Mouse (Mus musculus): Measurements from ENCODE around the gene Esd. TPM values are rescaled to one million over a fixed set of nuclear protein-coding genes. Genes with fewer than 3 reads are reported as not detected.

Gene Esd
- polyA plus RNA-seq (2016; fragmentation: Nextera tagmentation; extraction: Ambion mirVana): 345 and 351 TPM in 2 replicates

DNA sequence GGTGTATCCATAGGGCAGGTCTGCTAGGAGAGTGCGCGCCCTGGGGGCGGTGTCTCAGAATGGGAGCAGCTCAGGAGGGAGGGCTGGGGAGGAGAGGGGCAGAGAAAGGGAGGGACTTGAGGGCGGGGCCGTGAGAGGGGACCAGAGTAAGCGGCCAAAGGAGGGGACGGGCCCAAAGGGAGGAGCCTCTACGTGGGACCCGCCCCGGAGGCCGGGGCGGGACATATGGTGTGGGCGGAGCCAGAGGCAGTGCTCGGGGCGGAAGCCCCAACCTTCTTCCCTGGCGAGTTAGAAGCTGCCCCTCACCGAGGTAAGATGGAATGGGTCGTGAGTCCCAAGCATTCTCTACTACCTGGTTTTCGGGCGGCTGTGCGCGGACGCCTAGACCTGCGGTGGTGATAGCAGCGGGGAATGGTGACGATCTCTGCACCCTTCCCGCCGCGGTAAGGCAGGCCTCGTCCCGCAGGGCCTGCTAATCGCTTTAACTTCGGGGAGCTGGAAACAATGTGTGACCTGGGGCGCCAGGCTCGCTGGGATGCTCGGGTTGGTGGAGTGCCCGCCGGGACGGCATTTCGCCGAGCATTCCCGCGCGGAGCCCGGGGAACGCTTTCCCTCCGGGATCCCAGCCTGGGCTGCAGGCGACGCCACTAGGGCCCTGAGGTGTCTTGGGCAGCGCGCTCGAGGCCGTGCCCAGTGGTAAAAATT, at the start of gene Esd:
Esd (plus strand) TSS at position 219 of the 705 bp plus-strand sequence.
- H3K27me3 ChIP-seq: no peaks in the 10 kb centered on the region
- WGBS: 1% methylated on average over 53 of the region's 53 CpGs
- H3K4me2 ChIP-seq: peak within 1 kb of the TSS; percentile 65
- H3K36me3 ChIP-seq: peaks cover 20% of the 10 kb centered on the region
- ATAC-seq (ENCODE audit: insufficient number of reproducible peaks, insufficient read depth, low FRiP score, low TSS enrichment, low read depth): peak; percentile 98
- H3K4me1 ChIP-seq (replicated peaks): peaks cover 8% of the 10 kb centered on the region
- peak within 1 kb of the TSS; percentile 83 for H3K4me3 ChIP-seq (replicated peaks)
- H3K27ac ChIP-seq: peak within 1 kb of the TSS; percentile 88
- peak within 1 kb of the TSS; percentile 92 for H3K9ac ChIP-seq (replicated peaks)
- no peaks in the 10 kb centered on the region for H3K9me3 ChIP-seq

DNA sequence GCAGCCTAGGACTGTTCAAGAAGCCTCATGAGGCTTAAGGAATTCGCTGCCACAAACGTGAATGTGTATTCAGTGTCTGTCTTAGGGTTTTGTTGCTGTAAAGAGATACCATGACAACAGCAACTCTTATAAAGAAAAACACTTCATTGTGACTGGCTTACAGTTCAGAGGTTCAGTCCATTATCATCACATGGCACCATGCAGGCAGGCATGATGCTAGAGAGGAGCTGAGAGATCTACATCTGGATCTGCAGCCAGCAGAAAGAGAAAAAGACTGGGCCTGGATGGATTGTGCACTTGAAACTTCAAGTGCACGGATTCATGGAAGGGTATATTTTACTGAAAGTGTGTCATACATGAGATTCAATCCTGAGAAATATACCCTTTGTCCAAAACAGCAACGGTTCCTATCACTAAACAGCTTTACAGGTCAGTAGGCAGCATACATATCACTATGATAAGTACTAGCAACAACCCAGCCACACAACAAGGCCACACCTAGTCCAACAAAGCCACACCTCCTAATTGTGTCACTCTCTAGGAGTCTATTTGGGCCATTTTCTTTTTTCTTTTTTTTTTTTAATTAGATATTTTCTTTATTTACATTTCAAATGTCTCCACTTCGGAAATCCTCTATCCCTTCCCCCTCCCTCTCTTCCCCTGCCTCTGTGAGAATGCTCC, 47.7 kb upstream of the Esd start:
- no peaks in the 10 kb centered on the region for H3K36me3 ChIP-seq
- H3K9ac ChIP-seq (replicated peaks): no peak overlapping the region
- no peak overlapping the region for H3K4me2 ChIP-seq
- H3K4me1 ChIP-seq (replicated peaks): no peaks in the 10 kb centered on the region
- H3K27me3 ChIP-seq: no peaks in the 10 kb centered on the region
- ATAC-seq (ENCODE audit: insufficient number of reproducible peaks, insufficient read depth, low FRiP score, low TSS enrichment, low read depth): no peak
- H3K27ac ChIP-seq: no peak overlapping the region
- no peak overlapping the region for H3K4me3 ChIP-seq (replicated peaks)
- WGBS: 81% methylated on average over 5 of the region's 5 CpGs
- H3K9me3 ChIP-seq: no peaks in the 10 kb centered on the region

DNA sequence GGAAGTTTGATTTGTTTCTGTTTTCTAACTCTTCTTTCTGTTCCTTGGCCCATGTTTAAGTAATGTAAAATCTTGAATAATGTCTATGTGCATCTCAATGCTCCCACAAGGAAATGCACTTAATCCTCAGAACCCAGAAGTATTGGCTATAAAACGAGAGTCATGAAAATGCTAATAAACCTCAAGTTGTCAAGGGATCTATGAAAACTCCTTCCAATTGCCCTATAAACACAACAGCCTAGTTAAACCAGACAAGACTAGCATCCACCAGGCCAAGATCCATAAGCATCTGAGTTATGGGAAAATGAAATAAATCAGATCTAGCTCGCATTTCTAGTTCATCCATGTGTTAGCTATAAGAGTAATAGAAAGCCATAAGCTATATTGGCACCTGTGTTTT, 40.1 kb upstream of the Esd start:
- H3K9ac ChIP-seq (replicated peaks): no peak overlapping the region
- H3K4me2 ChIP-seq: no peak overlapping the region
- no peaks in the 10 kb centered on the region for H3K36me3 ChIP-seq
- WGBS: 61% methylated on average over 2 of the region's 2 CpGs
- H3K4me3 ChIP-seq (replicated peaks): no peak overlapping the region
- H3K9me3 ChIP-seq: no peaks in the 10 kb centered on the region
- H3K27me3 ChIP-seq: no peaks in the 10 kb centered on the region
- peaks cover 15% of the 10 kb centered on the region for H3K4me1 ChIP-seq (replicated peaks)
- no peak overlapping the region for H3K27ac ChIP-seq
- no peak for ATAC-seq (ENCODE audit: insufficient number of reproducible peaks, insufficient read depth, low FRiP score, low TSS enrichment, low read depth)

DNA sequence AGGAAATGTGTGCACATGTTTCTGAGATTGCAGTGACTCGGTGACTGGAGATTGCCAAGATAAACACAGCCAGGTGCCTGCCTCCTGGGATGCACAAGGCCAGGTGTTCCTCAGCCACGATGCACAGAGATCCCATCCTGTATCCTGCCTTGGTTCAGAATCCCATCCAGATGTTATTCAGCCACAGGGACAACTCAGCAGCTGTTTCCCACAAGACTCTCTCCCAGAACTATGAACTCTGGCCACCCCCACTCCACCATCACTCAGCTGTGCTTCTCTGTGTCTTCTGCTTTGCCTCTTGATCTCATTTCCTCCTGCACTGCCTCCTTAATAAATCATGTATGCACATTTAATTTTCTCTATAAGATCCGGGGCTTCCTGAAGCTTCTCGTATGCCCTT, 35.3 kb upstream of the Esd start:
- Histone ChIP-seq H3K9ac (replicated peaks) (no peak overlapping the region), H3K4me3 (replicated peaks) (no peak overlapping the region), H3K27ac (no peak overlapping the region), H3K27me3 (no peaks in the 10 kb centered on the region), H3K4me1 (replicated peaks) (peaks cover 7% of the 10 kb centered on the region), H3K9me3 (no peaks in the 10 kb centered on the region), H3K4me2 (no peak overlapping the region), H3K36me3 (no peaks in the 10 kb centered on the region)
- 45% methylated on average over 4 of the region's 4 CpGs for WGBS
- ATAC-seq (ENCODE audit: insufficient number of reproducible peaks, insufficient read depth, low FRiP score, low TSS enrichment, low read depth): 0 out of 2 replicates have a peak, but pooled peaks have one; percentile 47

DNA sequence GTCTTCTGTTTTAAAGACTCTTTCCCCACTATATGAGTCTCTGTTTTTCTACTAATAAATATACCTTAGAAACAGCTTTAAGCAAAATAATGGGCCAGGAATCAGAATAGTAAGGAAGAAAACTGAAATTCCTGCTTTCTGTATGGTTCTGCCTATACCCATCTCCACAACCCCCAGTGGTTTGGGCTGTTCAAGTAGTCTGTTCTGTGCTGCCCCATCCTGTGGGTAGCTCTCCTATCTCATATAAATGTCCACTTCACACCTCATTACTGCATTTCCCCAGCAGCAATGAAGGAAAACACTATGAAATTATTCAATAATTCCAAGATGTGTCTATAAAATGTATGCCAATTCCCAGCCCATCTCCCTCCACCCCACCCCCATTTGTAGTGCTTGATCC, 34.7 kb upstream of the Esd start:
- Histone ChIP-seq H3K4me3 (replicated peaks) (no peak overlapping the region), H3K4me2 (no peak overlapping the region), H3K4me1 (replicated peaks) (peaks cover 6% of the 10 kb centered on the region; the same call in 1 of the 2 replicates), H3K27ac (no peak overlapping the region), H3K9me3 (no peaks in the 10 kb centered on the region), H3K36me3 (no peaks in the 10 kb centered on the region), H3K9ac (replicated peaks) (no peak overlapping the region), H3K27me3 (no peaks in the 10 kb centered on the region)
- ATAC-seq (ENCODE audit: insufficient number of reproducible peaks, insufficient read depth, low FRiP score, low TSS enrichment, low read depth): no peak

DNA sequence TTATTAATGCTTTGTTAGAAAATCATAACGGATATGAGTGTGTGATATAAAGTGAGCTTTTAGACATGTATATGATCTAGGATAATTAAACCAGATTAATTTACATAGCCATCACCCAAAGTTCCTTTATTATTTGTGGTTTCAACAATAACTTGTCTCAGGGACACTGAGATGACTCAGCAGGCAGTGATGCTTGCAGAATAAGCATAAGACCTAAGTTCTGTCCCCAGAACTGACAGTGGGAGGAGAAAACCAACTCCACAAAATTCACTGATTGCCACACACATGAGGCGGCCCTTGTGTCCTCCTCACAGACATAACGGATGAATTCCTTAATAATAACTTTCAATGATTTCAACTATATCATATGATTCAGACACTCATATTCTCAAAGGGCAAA, 32.9 kb upstream of the Esd start:
- H3K9me3 ChIP-seq: no peaks in the 10 kb centered on the region
- no peak overlapping the region for H3K4me3 ChIP-seq (replicated peaks)
- H3K36me3 ChIP-seq: no peaks in the 10 kb centered on the region
- H3K9ac ChIP-seq (replicated peaks): no peak overlapping the region
- ATAC-seq (ENCODE audit: insufficient number of reproducible peaks, insufficient read depth, low FRiP score, low TSS enrichment, low read depth): no peak
- H3K27me3 ChIP-seq: no peaks in the 10 kb centered on the region
- WGBS: 85% methylated on average over 3 of the region's 3 CpGs
- peaks cover 15% of the 10 kb centered on the region for H3K4me1 ChIP-seq (replicated peaks)
- H3K4me2 ChIP-seq: no peak overlapping the region
- no peak overlapping the region for H3K27ac ChIP-seq

DNA sequence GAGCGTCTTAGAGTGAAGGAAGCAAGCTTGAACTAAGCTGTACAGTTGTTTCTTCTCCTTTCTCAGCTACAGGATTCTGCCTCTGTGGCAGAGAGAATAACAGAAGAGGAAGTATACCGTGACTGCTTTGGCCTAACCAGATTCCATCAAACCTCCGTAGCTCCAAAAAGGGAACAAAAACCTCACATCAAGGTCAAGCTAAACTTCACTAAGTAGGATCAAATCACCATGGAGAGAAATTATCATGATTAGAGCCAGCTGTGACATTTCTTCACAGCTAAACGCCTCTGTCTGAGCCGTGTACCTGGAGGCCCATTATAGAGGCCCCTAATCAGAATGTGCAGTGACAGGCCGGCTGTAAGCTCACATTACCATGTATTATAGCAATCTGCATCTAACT, 28.2 kb upstream of the Esd start:
- 25% methylated on average over 6 of the region's 6 CpGs for WGBS
- H3K27ac ChIP-seq: 0 out of 2 replicates have a peak overlapping the region, but pooled peaks have one; percentile 23
- peaks cover 10% of the 10 kb centered on the region for H3K4me1 ChIP-seq (replicated peaks)
- H3K9me3 ChIP-seq: no peaks in the 10 kb centered on the region
- no peak overlapping the region for H3K4me2 ChIP-seq
- no peak overlapping the region for H3K9ac ChIP-seq (replicated peaks)
- H3K27me3 ChIP-seq: no peaks in the 10 kb centered on the region
- no peak overlapping the region for H3K4me3 ChIP-seq (replicated peaks)
- no peaks in the 10 kb centered on the region for H3K36me3 ChIP-seq
- ATAC-seq (ENCODE audit: insufficient number of reproducible peaks, insufficient read depth, low FRiP score, low TSS enrichment, low read depth): no peak

DNA sequence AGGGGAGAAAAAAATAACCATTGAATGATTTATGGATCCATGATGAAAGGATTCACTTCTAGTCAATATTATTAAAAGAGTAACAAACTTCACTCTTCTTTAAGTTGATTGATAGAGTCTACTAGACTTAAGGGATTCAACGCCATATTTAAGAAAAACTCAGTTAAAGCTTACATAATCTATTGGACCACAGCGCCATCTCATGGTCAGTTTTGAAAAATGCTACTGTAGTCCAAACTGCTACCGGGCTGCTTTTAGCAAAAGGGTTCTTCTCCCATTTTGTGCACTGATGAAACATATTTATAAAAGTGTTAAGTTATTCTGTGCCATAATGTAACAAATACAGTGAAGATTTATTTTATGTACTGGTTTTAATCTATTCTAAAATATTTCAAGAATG, 23.0 kb upstream of the Esd start:
- no peak overlapping the region for H3K4me3 ChIP-seq (replicated peaks)
- no peaks in the 10 kb centered on the region for H3K9me3 ChIP-seq
- 24% methylated on average over 3 of the region's 3 CpGs for WGBS
- no peak overlapping the region for H3K9ac ChIP-seq (replicated peaks)
- no peaks in the 10 kb centered on the region for H3K36me3 ChIP-seq
- no peak overlapping the region for H3K27ac ChIP-seq
- no peak for ATAC-seq (ENCODE audit: insufficient number of reproducible peaks, insufficient read depth, low FRiP score, low TSS enrichment, low read depth)
- no peaks in the 10 kb centered on the region for H3K27me3 ChIP-seq
- no peak overlapping the region for H3K4me2 ChIP-seq
- peaks cover 2% of the 10 kb centered on the region for H3K4me1 ChIP-seq (replicated peaks)

DNA sequence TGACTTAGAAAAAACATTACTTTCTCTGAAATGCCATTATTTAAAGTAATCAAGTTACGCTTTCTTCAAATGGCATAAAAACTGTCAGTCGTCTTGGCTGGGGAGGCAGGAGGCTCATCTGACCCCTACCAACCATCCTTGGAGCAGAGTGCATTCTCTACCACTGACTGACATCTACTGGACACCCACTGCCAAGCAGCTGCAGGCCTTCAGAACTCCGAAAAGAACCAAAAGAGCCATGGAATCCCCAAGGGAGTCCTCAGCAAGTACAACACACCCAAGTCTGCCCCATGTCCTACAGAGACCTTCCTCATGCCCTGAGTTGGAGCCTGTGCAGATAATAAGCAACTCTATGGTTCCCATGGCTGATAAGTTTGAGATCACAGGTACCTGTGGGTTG, 8.6 kb upstream of the Esd start:
- Histone ChIP-seq H3K36me3 (no peaks in the 10 kb centered on the region), H3K27me3 (no peaks in the 10 kb centered on the region), H3K27ac (no peak overlapping the region), H3K4me3 (replicated peaks) (no peak overlapping the region), H3K4me2 (no peak overlapping the region), H3K9me3 (no peaks in the 10 kb centered on the region), H3K4me1 (replicated peaks) (no peaks in the 10 kb centered on the region), H3K9ac (replicated peaks) (no peak overlapping the region)
- 70% methylated on average over 3 of the region's 3 CpGs for WGBS
- ATAC-seq (ENCODE audit: insufficient number of reproducible peaks, insufficient read depth, low FRiP score, low TSS enrichment, low read depth): no peak

DNA sequence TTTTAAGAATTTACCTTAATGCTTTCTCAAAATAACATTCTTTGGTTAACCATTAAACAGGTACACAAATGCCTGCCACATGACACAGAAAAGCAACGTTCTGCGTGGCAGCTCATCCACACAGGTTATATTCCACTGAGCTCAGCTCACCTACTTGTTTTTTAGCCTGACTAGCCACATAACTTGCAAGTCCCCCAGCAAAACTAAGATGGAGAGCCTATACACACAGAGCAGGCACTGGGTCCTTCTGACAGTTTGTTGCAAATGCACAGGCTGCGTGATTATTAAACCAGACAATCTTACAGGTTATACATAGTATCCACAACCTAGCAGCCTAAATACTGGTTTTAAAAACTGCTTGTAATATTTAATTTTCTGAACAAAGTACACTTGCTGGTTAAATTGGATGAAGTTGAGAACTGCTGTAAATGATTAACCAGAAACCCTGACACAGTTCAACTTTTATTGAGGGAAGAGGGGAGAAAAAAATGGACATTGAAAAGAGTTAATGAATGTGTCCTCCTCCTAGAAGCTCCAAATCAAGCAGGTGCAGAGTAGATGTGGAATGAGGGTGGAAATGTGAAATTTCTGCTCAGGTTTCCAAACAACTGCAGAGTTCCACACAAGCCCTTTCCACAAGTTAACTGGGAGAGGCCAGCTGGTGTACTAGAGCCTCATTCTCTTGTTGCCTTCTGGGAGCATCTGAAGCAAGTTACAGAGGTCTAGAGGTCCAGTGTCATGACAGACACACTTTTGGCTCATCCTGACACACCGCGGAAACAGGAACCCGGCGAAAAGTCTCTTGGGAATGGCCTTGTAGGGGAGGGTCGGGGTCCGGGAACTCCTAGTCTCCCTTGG, 647 bp upstream of the Esd start:
- no peak overlapping the region for H3K9ac ChIP-seq (replicated peaks)
- H3K36me3 ChIP-seq: peaks cover 12% of the 10 kb centered on the region
- peak overlapping the region; percentile 83 for H3K4me3 ChIP-seq (replicated peaks)
- no peak for ATAC-seq (ENCODE audit: insufficient number of reproducible peaks, insufficient read depth, low FRiP score, low TSS enrichment, low read depth)
- WGBS: 31% methylated on average over 9 of the region's 9 CpGs
- H3K9me3 ChIP-seq: no peaks in the 10 kb centered on the region
- peak overlapping the region; percentile 57; the same call in 1 of the 2 replicates for H3K27ac ChIP-seq
- H3K4me2 ChIP-seq: peak overlapping the region; percentile 65
- peaks cover 8% of the 10 kb centered on the region for H3K4me1 ChIP-seq (replicated peaks)
- H3K27me3 ChIP-seq: no peaks in the 10 kb centered on the region

DNA sequence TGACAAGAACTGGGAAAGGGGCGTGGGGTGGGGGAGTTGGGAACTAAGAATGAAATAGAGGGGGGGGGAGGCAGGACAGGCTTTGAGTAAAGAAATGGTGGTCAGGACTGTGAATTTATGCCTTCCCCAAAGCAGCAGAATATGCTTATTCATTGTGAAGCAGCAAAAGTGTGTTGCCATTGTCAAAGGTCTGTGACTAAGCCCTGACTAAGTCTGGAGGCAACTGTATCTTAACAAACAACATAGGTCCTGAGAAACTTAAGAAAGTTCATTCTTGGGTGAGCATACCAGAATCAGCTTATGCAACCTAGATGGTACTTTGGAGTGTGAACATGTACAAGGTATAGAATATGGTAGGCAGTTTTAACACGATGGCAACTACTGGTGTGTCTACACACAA, 1.3 kb downstream of the Esd start:
- H3K36me3 ChIP-seq: peaks cover 27% of the 10 kb centered on the region
- peak overlapping the region; percentile 83 for H3K4me3 ChIP-seq (replicated peaks)
- no peak for ATAC-seq (ENCODE audit: insufficient number of reproducible peaks, insufficient read depth, low FRiP score, low TSS enrichment, low read depth)
- peaks cover 8% of the 10 kb centered on the region for H3K4me1 ChIP-seq (replicated peaks)
- no peak overlapping the region for H3K27ac ChIP-seq
- H3K9ac ChIP-seq (replicated peaks): no peak overlapping the region
- no peaks in the 10 kb centered on the region for H3K9me3 ChIP-seq
- H3K27me3 ChIP-seq: no peaks in the 10 kb centered on the region
- WGBS: 74% methylated on average over 2 of the region's 2 CpGs
- H3K4me2 ChIP-seq: peak overlapping the region; percentile 65
